Mouse (Mus musculus) mesoderm, embryonic 11.5 days (tissue): ENCODE measurements at regions not wholly inside any gene's neighbourhood (a gene's known extent, or its start where the extent isn't known, plus 50 kb on each side); places are given as distances from the start of the nearest gene placed in this dataset.

Experiments
- DNase-seq: peaks from one replicate; pipeline ENCODE4 v3.0.0-alpha.2; 2012; ENCODE audit warnings: low read depth, low spot score

- DNase-seq, result no peak
Observed at GRCm38 (mm10) chr15:50246418-50247186, 3638.1 kb upstream of the Gm7489 start.

GRCm38 (mm10) chr15:50260057-50260456, 3624.6 kb upstream of the Gm7489 start:
- no peak for DNase-seq

- peak; percentile 84 for DNase-seq
Observed at GRCm38 (mm10) chr15:50261245-50261872, 3623.3 kb upstream of the Gm7489 start.

DNA sequence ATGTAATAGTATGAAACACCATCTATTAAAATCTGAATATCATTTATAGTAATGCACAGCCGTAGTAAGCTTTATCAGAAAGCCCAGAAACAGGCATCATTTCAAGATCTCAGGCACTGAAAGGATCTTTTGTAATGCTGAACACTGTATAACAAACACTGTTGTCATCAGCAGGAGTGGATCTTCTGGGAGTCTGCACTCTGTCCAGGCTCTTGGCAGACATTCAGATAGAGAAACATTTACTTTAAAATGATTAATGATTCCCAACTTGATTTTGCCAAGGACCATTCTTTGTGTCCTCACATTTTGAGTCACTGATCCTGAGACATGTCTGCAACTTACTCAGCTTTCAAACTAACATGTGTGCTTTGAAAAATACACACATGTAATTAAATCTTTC, 3617.2 kb upstream of the Gm7489 start:
- no peak for DNase-seq

- peak; percentile 44 for DNase-seq
Observed at GRCm38 (mm10) chr15:50271646-50272045, 3613.1 kb upstream of the Gm7489 start.

- no peak for DNase-seq
Observed at GRCm38 (mm10) chr15:50282576-50282975, 3602.1 kb upstream of the Gm7489 start.

DNA sequence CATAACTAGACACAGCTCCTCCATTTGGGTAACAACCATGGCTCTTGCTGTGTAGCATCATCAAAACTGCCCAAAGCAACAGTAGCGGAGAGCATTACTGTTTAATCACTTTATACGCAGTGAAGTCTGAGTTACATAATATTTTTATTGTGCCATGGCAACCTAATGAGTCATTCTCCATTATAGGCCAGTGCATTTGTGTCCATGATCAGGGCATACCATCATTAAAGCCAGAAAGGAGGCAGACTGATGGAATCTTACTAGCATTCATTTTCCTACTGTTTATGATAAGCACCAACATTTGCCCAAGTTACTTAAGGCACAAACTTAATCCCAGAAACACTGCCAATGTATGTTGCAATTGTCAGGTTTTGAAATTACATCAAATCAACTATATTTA, 3601.2 kb upstream of the Gm7489 start:
- no peak for DNase-seq

DNA sequence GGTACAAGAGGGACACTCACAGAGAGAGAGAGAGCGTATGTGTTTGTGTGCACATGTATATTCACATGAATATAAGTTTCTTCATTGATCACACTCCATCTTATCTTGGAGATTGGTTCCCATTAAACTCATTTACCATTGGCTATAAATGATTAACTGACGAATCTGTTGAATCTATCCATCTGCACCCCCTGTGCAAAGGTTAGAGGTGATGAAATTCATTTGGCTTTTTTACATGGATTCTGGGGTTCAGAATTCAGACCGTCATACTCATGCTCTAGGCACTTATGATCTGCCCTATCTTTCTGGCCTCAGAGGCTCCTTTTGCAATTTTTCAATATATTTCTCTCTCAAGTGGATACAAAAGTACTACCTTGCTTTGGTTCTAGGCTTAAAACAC, 3582.9 kb upstream of the Gm7489 start:
- DNase-seq, result no peak

DNA sequence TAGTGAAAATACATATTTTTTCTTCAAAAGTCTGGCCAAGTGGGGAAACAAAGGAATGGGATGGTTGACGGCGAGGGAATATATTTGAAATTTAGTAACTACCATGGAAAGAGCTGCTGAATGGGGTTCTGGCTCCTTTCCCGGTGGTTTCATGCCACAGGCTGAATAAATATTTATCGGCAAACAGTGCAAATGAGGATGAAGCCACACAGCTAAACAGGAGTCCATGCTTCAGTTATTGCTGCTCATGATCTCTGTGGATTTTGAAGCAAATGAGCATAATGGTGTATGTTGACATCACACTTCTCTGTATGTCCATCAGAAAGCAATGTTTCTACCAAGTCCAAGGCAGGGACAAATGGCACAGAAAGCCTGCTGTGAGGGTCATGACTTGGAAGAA, 3580.6 kb upstream of the Gm7489 start:
- DNase-seq, result no peak

DNA sequence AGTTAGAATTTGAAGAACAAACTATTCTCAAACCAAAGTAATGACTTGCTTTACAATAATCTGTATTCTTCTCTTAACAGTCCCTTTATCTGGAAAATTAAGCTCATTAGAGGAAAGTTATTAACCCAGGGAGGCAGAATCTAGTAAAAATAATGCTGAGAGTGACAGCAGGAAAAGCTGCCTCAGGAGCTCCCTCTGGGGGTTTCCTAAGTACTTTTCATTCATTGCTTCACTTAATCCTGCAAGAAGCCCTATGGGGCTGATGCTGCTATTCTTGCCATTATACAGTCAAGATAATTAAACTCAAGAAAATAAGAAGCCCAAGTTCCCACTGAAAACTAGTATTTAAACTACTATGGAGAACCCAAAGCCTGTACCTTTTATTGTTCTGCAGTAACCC, 3563.9 kb upstream of the Gm7489 start:
- no peak for DNase-seq

DNA sequence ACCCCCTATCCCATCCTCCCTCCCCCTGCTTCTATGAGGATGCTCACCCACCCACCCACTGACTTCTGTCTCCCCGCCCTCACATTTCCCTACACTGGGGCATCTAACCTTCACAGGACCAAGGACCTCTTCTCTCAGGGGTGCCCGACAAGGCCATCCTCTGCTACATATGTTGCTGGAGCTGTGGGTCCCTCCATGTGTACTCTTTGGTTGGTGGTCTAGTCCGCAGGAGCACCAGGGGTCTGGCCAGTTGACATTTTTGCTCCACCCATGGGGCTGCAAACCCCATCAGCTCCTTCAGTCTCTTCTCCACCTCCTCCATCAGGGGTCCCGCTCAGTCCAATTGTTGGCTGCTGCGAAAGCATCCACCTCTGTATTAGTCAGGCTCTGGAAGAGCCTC, 3539.2 kb upstream of the Gm7489 start:
- DNase-seq, result no peak

GRCm38 (mm10) chr15:50346953-50347352, 3537.8 kb upstream of the Gm7489 start:
- DNase-seq, result no peak

GRCm38 (mm10) chr15:50360033-50360988, 3524.4 kb upstream of the Gm7489 start:
- DNase-seq, result no peak

GRCm38 (mm10) chr15:50361334-50361733, 3523.4 kb upstream of the Gm7489 start:
- DNase-seq, result no peak

- DNase-seq, result no peak
Observed at GRCm38 (mm10) chr15:50361751-50362507, 3522.8 kb upstream of the Gm7489 start.

DNA sequence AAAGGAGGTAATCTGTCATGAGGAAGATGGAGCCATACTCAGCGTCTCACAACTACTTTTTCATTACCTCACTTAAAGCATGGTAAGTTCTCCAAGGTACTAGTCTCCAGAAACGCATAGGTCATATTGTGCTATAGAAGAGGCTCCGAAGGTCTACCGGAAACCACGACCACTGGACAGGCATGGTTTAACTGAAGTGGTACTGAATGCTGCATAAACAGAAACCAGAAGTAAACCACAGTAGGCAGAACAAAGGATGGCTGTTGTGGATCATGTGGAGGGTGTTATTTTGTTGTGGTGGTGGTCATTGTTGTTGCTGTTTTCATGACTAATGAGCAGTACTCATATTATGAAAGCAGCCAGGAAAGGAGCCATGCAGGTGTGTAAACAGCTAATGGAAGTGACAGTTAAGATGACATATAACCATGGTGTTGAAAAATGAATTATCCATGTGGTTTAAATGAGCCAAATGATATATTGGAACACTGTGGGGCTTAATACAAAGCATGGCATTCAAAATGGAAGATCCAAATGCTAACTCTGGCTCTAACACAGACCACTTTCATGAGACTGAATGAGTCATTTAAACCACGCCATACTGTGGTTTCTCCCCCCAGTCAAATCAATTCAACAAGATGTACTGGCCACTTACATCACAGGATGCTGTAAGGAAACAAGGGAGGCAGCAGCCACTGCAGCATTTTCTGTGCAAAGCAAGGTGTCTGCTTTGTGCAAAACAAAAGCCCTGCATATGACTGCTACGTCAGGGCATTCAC, 3484.5 kb upstream of the Gm7489 start:
- no peak for DNase-seq

GRCm38 (mm10) chr15:50401386-50401785, 3483.3 kb upstream of the Gm7489 start:
- no peak for DNase-seq

GRCm38 (mm10) chr15:50402551-50402950, 3482.2 kb upstream of the Gm7489 start:
- DNase-seq, result no peak

GRCm38 (mm10) chr15:50403883-50404282, 3480.8 kb upstream of the Gm7489 start:
- DNase-seq, result no peak

DNA sequence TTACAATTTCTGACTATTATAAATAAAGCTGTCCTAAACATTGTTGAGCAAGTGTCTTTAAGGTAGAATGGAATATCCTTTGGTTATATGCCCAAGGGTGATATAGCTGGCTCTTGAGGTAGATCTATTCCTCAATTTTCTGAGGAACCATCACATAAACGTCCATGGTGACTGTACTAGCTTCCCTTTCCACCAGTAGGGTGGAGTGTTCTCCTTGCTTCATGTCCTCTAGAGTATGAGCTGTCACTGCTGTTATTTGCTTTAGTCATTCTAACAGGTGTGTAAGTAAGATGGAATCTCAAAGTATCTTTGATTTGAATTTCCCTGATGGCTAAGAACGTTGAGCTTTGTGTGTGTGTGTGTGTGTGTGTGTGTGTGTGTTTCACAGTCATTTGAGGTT, 3475.7 kb upstream of the Gm7489 start:
- DNase-seq, result no peak

GRCm38 (mm10) chr15:50417641-50418040, 3467.1 kb upstream of the Gm7489 start:
- no peak for DNase-seq
